Comparison of ENCODE assay signal across 15 mouse cellular contexts in the genomic region with DNA sequence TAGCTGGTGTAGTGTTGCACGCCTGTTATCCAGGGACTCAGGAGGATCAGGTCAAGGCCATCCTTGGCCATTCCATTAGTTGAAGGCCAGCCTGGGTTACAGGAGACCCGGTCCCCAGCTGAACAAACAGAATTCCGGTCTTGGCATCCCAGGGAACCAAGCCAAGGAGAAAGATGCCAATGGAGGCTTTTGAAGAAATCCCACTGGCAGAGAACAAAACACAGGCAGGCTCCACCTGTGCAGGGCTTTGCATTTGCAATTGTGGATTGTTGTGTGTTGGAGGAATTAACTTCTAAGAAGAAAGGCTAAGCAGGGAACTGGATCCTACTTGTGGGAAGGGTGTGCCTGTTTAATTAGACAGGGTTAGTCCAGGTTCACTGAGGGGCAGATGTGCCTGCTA. TPM values are rescaled to one million over a fixed set of nuclear protein-coding genes. Genes with fewer than 3 reads are reported as not detected.
DNase-seq lines count a peak whose midpoint lies in the region; ATAC-seq and TF ChIP-seq lines count a peak whose summit lies in the region.
"Had no signal": no experiment of that assay in that cellular context is flagged by ENCODE, and none has a peak within 500 bp of the region (broad histone marks: within the 10 kb centered on the region; RNA-seq: fewer than 3 reads in every experiment).

No protein-coding gene starts in this region.

- peak in 1 of 2 experiments; percentile 16 for DNase-seq in heart, adult 2 months
- no peak for DNase-seq in heart, adult 9 months (ENCODE audit: low spot score in 2 of 2)
- no peak for DNase-seq in hindbrain, embryonic 14.5 days (ENCODE audit: low spot score)
- DNase-seq in hindbrain, embryonic 11.5 days (ENCODE audit: low spot score) = no peak
- peak; percentile 86 for DNase-seq in ES-CJ7 (ENCODE audit: low read depth, low spot score)
- no peak for DNase-seq in left cerebral cortex, postnatal 14 days (ENCODE audit: low spot score in 2 of 2)
- DNase-seq: cerebellum, adult 18-20 months; kidney, postnatal 4 days; layer of hippocampus, postnatal 36 days; liver, postnatal 0 days; thymus, adult 18-20 months had no signal

- H3K4me3 ChIP-seq in heart, adult 2 months = no peak overlapping the region
- no peak overlapping the region for H3K4me3 ChIP-seq in hindbrain, embryonic 14.5 days (replicated peaks; ENCODE audit: low read length)
- H3K4me3 ChIP-seq in hindbrain, embryonic 11.5 days (ENCODE audit: low read depth, low read length) = no peak overlapping the region
- no peak overlapping the region for H3K4me3 ChIP-seq in hindbrain, embryonic 16.5 days (ENCODE audit: low read length)
- H3K4me3 ChIP-seq: erythroblast, embryonic 14.5 days; neural tube, embryonic 15.5 days had no signal

- no peak for TF ChIP-seq POLR2A in heart, adult 2 months (IDR thresholded peaks at IDR 0.05; ENCODE audit: insufficient read depth, low read depth, low read length)

- H3K9ac ChIP-seq in heart, adult 2 months (ENCODE audit: low read depth, low read length) = no peak overlapping the region
- H3K9ac ChIP-seq in hindbrain, embryonic 14.5 days = 0 out of 2 replicates have a peak overlapping the region, but pooled peaks have one; percentile 11
- H3K9ac ChIP-seq in hindbrain, embryonic 11.5 days (ENCODE audit: low read depth, low read length) = no peak overlapping the region
- H3K9ac ChIP-seq in hindbrain, embryonic 16.5 days (ENCODE audit: low read depth, low read length) = peak overlapping the region; percentile 20; the same call in 1 of the 2 replicates
- H3K9ac ChIP-seq: liver, postnatal 0 days; neural tube, embryonic 15.5 days had no signal

- H3K36me3 ChIP-seq in heart, adult 2 months (ENCODE audit: control insufficient read depth, insufficient read depth, low read length) = peaks cover 5% of the 10 kb centered on the region
- no peaks in the 10 kb centered on the region for H3K36me3 ChIP-seq in hindbrain, embryonic 14.5 days (replicated peaks; ENCODE audit: control insufficient read depth, insufficient read depth)
- no peaks in the 10 kb centered on the region for H3K36me3 ChIP-seq in hindbrain, embryonic 11.5 days (ENCODE audit: control insufficient read depth, insufficient read depth, low read length)
- H3K36me3 ChIP-seq in hindbrain, embryonic 16.5 days (ENCODE audit: control insufficient read depth, insufficient read depth, low read length) = no peaks in the 10 kb centered on the region; the same call in 1 of the 2 replicates
- H3K36me3 ChIP-seq: neural tube, embryonic 15.5 days had no signal

- no peaks in the 10 kb centered on the region for H3K27me3 ChIP-seq in heart, adult 2 months (ENCODE audit: control insufficient read depth, insufficient read depth, low read length)
- H3K27me3 ChIP-seq in hindbrain, embryonic 14.5 days (ENCODE audit: control insufficient read depth, insufficient read depth, low read length) = no peaks in the 10 kb centered on the region
- H3K27me3 ChIP-seq in hindbrain, embryonic 11.5 days (ENCODE audit: control insufficient read depth, insufficient read depth, low read length) = no peaks in the 10 kb centered on the region
- H3K27me3 ChIP-seq in hindbrain, embryonic 16.5 days (replicated peaks; ENCODE audit: control insufficient read depth, insufficient read depth, low read length) = no peaks in the 10 kb centered on the region
- H3K27me3 ChIP-seq: neural tube, embryonic 15.5 days had no signal

- TF ChIP-seq CTCF in heart, adult 2 months (IDR thresholded peaks at IDR 0.05) = no peak

- H3K9me3 ChIP-seq in hindbrain, embryonic 14.5 days (ENCODE audit: control insufficient read depth, low read length) = no peaks in the 10 kb centered on the region
- H3K9me3 ChIP-seq in hindbrain, embryonic 11.5 days (ENCODE audit: control insufficient read depth, low read length) = no peaks in the 10 kb centered on the region
- H3K9me3 ChIP-seq in hindbrain, embryonic 16.5 days (ENCODE audit: control insufficient read depth, low read length) = no peaks in the 10 kb centered on the region
- H3K9me3 ChIP-seq: neural tube, embryonic 15.5 days had no signal

- peak overlapping the region; percentile 99 for H3K27ac ChIP-seq in heart, adult 2 months
- H3K27ac ChIP-seq in hindbrain, embryonic 14.5 days = no peak overlapping the region
- H3K27ac ChIP-seq in hindbrain, embryonic 11.5 days (ENCODE audit: low read depth, low read length) = no peak overlapping the region
- H3K27ac ChIP-seq in hindbrain, embryonic 16.5 days (ENCODE audit: low read depth, low read length) = no peak overlapping the region
- H3K27ac ChIP-seq: neural tube, embryonic 15.5 days had no signal

- H3K79me2 ChIP-seq in heart, adult 2 months (replicated peaks; ENCODE audit: control insufficient read depth, insufficient read depth, low read length) = peaks cover 8% of the 10 kb centered on the region

- no peak for ATAC-seq in hindbrain, embryonic 14.5 days (ENCODE audit: low FRiP score)
- no peak for ATAC-seq in hindbrain, embryonic 11.5 days (ENCODE audit: low FRiP score)
- no peak for ATAC-seq in hindbrain, embryonic 16.5 days
- ATAC-seq: intestine, postnatal 0 days; liver, postnatal 0 days had no signal

- TF ChIP-seq EP300 in heart, adult 2 months (IDR thresholded peaks at IDR 0.05; ENCODE audit: insufficient read depth, low read depth, low read length) = no peak

- no peak overlapping the region for H3K4me2 ChIP-seq in hindbrain, embryonic 14.5 days (replicated peaks)
- H3K4me2 ChIP-seq in hindbrain, embryonic 11.5 days (replicated peaks; ENCODE audit: low read depth, low read length) = no peak overlapping the region
- H3K4me2 ChIP-seq in hindbrain, embryonic 16.5 days (ENCODE audit: low read length) = no peak overlapping the region
- H3K4me2 ChIP-seq: neural tube, embryonic 15.5 days had no signal

- H3K4me1 ChIP-seq in heart, adult 2 months (ENCODE audit: control insufficient read depth, insufficient read depth, low read length) = peaks cover 45% of the 10 kb centered on the region
- peaks cover 15% of the 10 kb centered on the region for H3K4me1 ChIP-seq in hindbrain, embryonic 14.5 days (replicated peaks; ENCODE audit: control insufficient read depth, insufficient read depth, low read length)
- peaks cover 8% of the 10 kb centered on the region for H3K4me1 ChIP-seq in hindbrain, embryonic 11.5 days (replicated peaks; ENCODE audit: control insufficient read depth, insufficient read depth, low read length)
- peaks cover 14% of the 10 kb centered on the region for H3K4me1 ChIP-seq in hindbrain, embryonic 16.5 days (ENCODE audit: control insufficient read depth, insufficient read depth, low read depth, low read length)

- WGBS in heart, adult 2 months = 40% methylated on average over 3 of the region's 3 CpGs
- WGBS in hindbrain, embryonic 14.5 days = 41% methylated on average over 3 of the region's 3 CpGs
- 40% methylated on average over 3 of the region's 3 CpGs for WGBS in hindbrain, embryonic 11.5 days
- WGBS in hindbrain, embryonic 16.5 days = 41% methylated on average over 3 of the region's 3 CpGs

- intact Hi-C loops in heart, adult 2 months (cut with DNase I) = no loop called here
- intact Hi-C loops in left cerebral cortex, postnatal 14 days (cut with DNase I) = no loop called here

RNA-seq across cellular contexts. Expression of gene Trak1, which starts 47.0 kb away (rescaled TPM):
- 100 to 1,000 TPM; 276 to 302 TPM for total RNA-seq in heart, adult 2 months (2021)
- polyA plus RNA-seq in heart, adult 2 months (2012; rRNA removed) = 170 and 204 TPM in 2 replicates
- polyA plus RNA-seq in hindbrain, embryonic 14.5 days (2014; fragmentation: Nextera tagmentation; extraction: Ambion mirVana) = 63.0 and 65.9 TPM in 2 replicates
- 19.8 and 21.2 TPM in 2 replicates for polyA plus RNA-seq in hindbrain, embryonic 11.5 days (2014; fragmentation: Nextera tagmentation; extraction: Ambion mirVana)
- polyA plus RNA-seq in hindbrain, embryonic 16.5 days (2015; fragmentation: Nextera tagmentation; extraction: Ambion mirVana) = 57.8 and 59.3 TPM in 2 replicates
- 100 to 1,000 TPM; 217 to 226 TPM for total RNA-seq in left cerebral cortex, postnatal 14 days (2021)

Comparison
In these comparisons a context has a peak if more than half of its experiments do, and no peak if none do; other contexts are left out.
1. H3K9ac ChIP-seq: peak in hindbrain, embryonic 14.5 days (single experiment) and hindbrain, embryonic 16.5 days (single experiment); none in heart, adult 2 months (single experiment) and hindbrain, embryonic 11.5 days (single experiment).